Mouse (Mus musculus): Measurements from ENCODE around the gene Hic1. TPM values are rescaled to one million over a fixed set of nuclear protein-coding genes. Genes with fewer than 3 reads are reported as not detected.

Gene Hic1
- total RNA-seq, 2 experiments from 2014 or later = 3.3 to 4.5 TPM

- DNase-seq (ENCODE audit: low spot score in 2 of 2) = no peak
These were observed 50.0 kb downstream of the Hic1 start for GRCm38 (mm10) chr11:75119298-75119697.

DNA sequence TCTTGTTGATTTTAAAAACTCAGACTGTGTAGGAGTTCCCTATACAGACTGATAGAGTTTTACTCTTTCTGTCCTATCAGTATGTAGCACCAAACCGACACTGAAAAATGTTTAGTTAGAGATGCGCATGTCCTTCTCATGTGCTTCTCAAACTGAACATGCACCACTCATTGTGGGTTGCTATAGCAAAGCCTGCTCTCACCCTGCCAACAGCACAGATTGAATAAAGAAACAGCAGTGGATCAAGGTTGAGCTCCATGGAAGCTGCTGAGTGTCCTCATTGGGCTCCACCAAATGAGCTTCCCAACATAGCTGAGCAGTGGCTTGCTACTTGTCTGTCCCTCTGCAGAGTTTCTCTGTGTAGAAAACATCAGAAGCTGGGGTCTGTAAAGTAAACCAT lies 51.2 kb downstream of the Hic1 start:
- peak; percentile 37 to 77 for DNase-seq (ENCODE audit: low spot score in 2 of 2)

GRCm38 (mm10) chr11:75116379-75116778 lies 52.9 kb downstream of the Hic1 start:
- DNase-seq (ENCODE audit: low spot score in 2 of 2) = no peak

Small RNA genes within 50 kb of the gene (microRNA-seq; reads per million reads assigned to microRNA genes)
- gene Mir132 (5,043 to 18,555 reads per million in 2 experiments), gene Mir212 (287 to 527 reads per million in 2 experiments)

Other genes starting within 250 kb of the Hic1 start
- gene Smg6, start 243.7 kb downstream of the Hic1 start, total RNA-seq (2021) = 10 to 100 TPM; 23.8 to 24.9 TPM
- 10 to 100 TPM; 94.4 to 98.0 TPM for gene Srr, start 243.6 kb downstream of the Hic1 start, total RNA-seq (2021)
- 10 to 100 TPM; 14.8 to 15.2 TPM for gene Ovca2, start 9.3 kb upstream of the Hic1 start, total RNA-seq (2021)
- 10 to 100 TPM; 21.7 to 24.4 TPM for gene Dph1, start 21.7 kb upstream of the Hic1 start, total RNA-seq (2021)
- gene Rtn4rl1, start 24.3 kb upstream of the Hic1 start, total RNA-seq (2021) = 10 to 100 TPM; 82.1 to 83.1 TPM
- gene Rpa1, start 178.8 kb upstream of the Hic1 start, total RNA-seq (2021) = 10 to 100 TPM; 57.2 to 66.7 TPM
- 10 to 100 TPM; 10.6 to 12.3 TPM for gene Smyd4, start 178.9 kb upstream of the Hic1 start, total RNA-seq (2021)